Mouse (Mus musculus): ENCODE results near the gene Col4a2. TPM values are rescaled to one million over a fixed set of nuclear protein-coding genes. Genes with fewer than 3 reads are reported as not detected.
A peak's percentile ranks its signal among the peaks of the same experiment; 100 is the strongest.

The Col4a2 gene
- polyA plus RNA-seq, 1 experiment from 2014 or later, result 57.1 TPM

- Histone ChIP-seq H3K4me1 (ENCODE audit: control insufficient read depth, insufficient read depth, low read length) (0 out of 2 replicates have a peak, but pooled peaks cover 5% of the 10 kb centered on the region), H3K4me2 (replicated peaks; ENCODE audit: low read depth, low read length) (no peak overlapping the region), H3K4me3 (ENCODE audit: low read depth, low read length) (no peak overlapping the region), H3K27ac (ENCODE audit: low read length) (no peak overlapping the region), H3K9ac (replicated peaks; ENCODE audit: low read depth, low read length) (no peak overlapping the region), H3K9me3 (ENCODE audit: control insufficient read depth, low read depth, low read length) (no peaks in the 10 kb centered on the region), H3K36me3 (ENCODE audit: control insufficient read depth, insufficient read depth, low read length) (no peaks in the 10 kb centered on the region), H3K27me3 (ENCODE audit: control insufficient read depth, insufficient read depth, low read length) (no peaks in the 10 kb centered on the region)
- ATAC-seq (ENCODE audit: insufficient number of reproducible peaks, insufficient read depth, low FRiP score, low read depth), result no peak
- WGBS, result 81% methylated on average over 4 of the region's 4 CpGs
Observed at GRCm38 (mm10) chr8:11335238-11335637, 22.6 kb downstream of the Col4a2 start.

GRCm38 (mm10) chr8:11336346-11336745 lies 23.7 kb downstream of the Col4a2 start:
- Histone ChIP-seq H3K36me3 (ENCODE audit: control insufficient read depth, insufficient read depth, low read length) (no peaks in the 10 kb centered on the region), H3K4me3 (ENCODE audit: low read depth, low read length) (no peak overlapping the region), H3K9me3 (ENCODE audit: control insufficient read depth, low read depth, low read length) (no peaks in the 10 kb centered on the region), H3K27ac (ENCODE audit: low read length) (no peak overlapping the region), H3K27me3 (ENCODE audit: control insufficient read depth, insufficient read depth, low read length) (no peaks in the 10 kb centered on the region), H3K4me2 (replicated peaks; ENCODE audit: low read depth, low read length) (no peak overlapping the region), H3K9ac (replicated peaks; ENCODE audit: low read depth, low read length) (no peak overlapping the region), H3K4me1 (ENCODE audit: control insufficient read depth, insufficient read depth, low read length) (0 out of 2 replicates have a peak, but pooled peaks cover 5% of the 10 kb centered on the region)
- no peak for ATAC-seq (ENCODE audit: insufficient number of reproducible peaks, insufficient read depth, low FRiP score, low read depth)
- 93% methylated on average over 5 of the region's 5 CpGs for WGBS

- Histone ChIP-seq H3K9ac (replicated peaks; ENCODE audit: low read depth, low read length) (no peak overlapping the region), H3K36me3 (ENCODE audit: control insufficient read depth, insufficient read depth, low read length) (no peaks in the 10 kb centered on the region), H3K4me1 (ENCODE audit: control insufficient read depth, insufficient read depth, low read length) (0 out of 2 replicates have a peak, but pooled peaks cover 5% of the 10 kb centered on the region), H3K9me3 (ENCODE audit: control insufficient read depth, low read depth, low read length) (no peaks in the 10 kb centered on the region), H3K4me3 (ENCODE audit: low read depth, low read length) (no peak overlapping the region), H3K4me2 (replicated peaks; ENCODE audit: low read depth, low read length) (no peak overlapping the region), H3K27ac (ENCODE audit: low read length) (no peak overlapping the region), H3K27me3 (ENCODE audit: control insufficient read depth, insufficient read depth, low read length) (no peaks in the 10 kb centered on the region)
- no peak for ATAC-seq (ENCODE audit: insufficient number of reproducible peaks, insufficient read depth, low FRiP score, low read depth)
- WGBS, result 81% methylated on average over 10 of the region's 10 CpGs
Observed at GRCm38 (mm10) chr8:11337642-11338041, 25.0 kb downstream of the Col4a2 start.

- no peak overlapping the region for H3K27ac ChIP-seq (ENCODE audit: low read length)
- no peak for ATAC-seq (ENCODE audit: insufficient number of reproducible peaks, insufficient read depth, low FRiP score, low read depth)
- H3K27me3 ChIP-seq (ENCODE audit: control insufficient read depth, insufficient read depth, low read length), result no peaks in the 10 kb centered on the region
- H3K9me3 ChIP-seq (ENCODE audit: control insufficient read depth, low read depth, low read length), result no peaks in the 10 kb centered on the region
- H3K9ac ChIP-seq (replicated peaks; ENCODE audit: low read depth, low read length), result no peak overlapping the region
- no peaks in the 10 kb centered on the region for H3K36me3 ChIP-seq (ENCODE audit: control insufficient read depth, insufficient read depth, low read length)
- 0 out of 2 replicates have a peak, but pooled peaks cover 5% of the 10 kb centered on the region for H3K4me1 ChIP-seq (ENCODE audit: control insufficient read depth, insufficient read depth, low read length)
- 82% methylated on average over 9 of the region's 9 CpGs for WGBS
- no peak overlapping the region for H3K4me3 ChIP-seq (ENCODE audit: low read depth, low read length)
- no peak overlapping the region for H3K4me2 ChIP-seq (replicated peaks; ENCODE audit: low read depth, low read length)
Observed at GRCm38 (mm10) chr8:11338507-11338906, 25.9 kb downstream of the Col4a2 start.

GRCm38 (mm10) chr8:11340310-11341110 lies 27.9 kb downstream of the Col4a2 start:
- H3K9ac ChIP-seq (replicated peaks; ENCODE audit: low read depth, low read length), result no peak overlapping the region
- H3K9me3 ChIP-seq (ENCODE audit: control insufficient read depth, low read depth, low read length), result no peaks in the 10 kb centered on the region
- H3K4me3 ChIP-seq (ENCODE audit: low read depth, low read length), result no peak overlapping the region
- H3K4me1 ChIP-seq (ENCODE audit: control insufficient read depth, insufficient read depth, low read length), result 0 out of 2 replicates have a peak, but pooled peaks cover 5% of the 10 kb centered on the region
- H3K4me2 ChIP-seq (replicated peaks; ENCODE audit: low read depth, low read length), result no peak overlapping the region
- WGBS, result 66% methylated on average over 12 of the region's 12 CpGs
- ATAC-seq (ENCODE audit: insufficient number of reproducible peaks, insufficient read depth, low FRiP score, low read depth), result 0 out of 2 replicates have a peak, but pooled peaks have one; percentile 25
- H3K27me3 ChIP-seq (ENCODE audit: control insufficient read depth, insufficient read depth, low read length), result no peaks in the 10 kb centered on the region
- no peaks in the 10 kb centered on the region for H3K36me3 ChIP-seq (ENCODE audit: control insufficient read depth, insufficient read depth, low read length)
- no peak overlapping the region for H3K27ac ChIP-seq (ENCODE audit: low read length)

- WGBS, result 72% methylated on average over 3 of the region's 3 CpGs
- 0 out of 2 replicates have a peak, but pooled peaks cover 5% of the 10 kb centered on the region for H3K4me1 ChIP-seq (ENCODE audit: control insufficient read depth, insufficient read depth, low read length)
- H3K27ac ChIP-seq (ENCODE audit: low read length), result no peak overlapping the region
- no peak overlapping the region for H3K4me2 ChIP-seq (replicated peaks; ENCODE audit: low read depth, low read length)
- H3K27me3 ChIP-seq (ENCODE audit: control insufficient read depth, insufficient read depth, low read length), result no peaks in the 10 kb centered on the region
- no peaks in the 10 kb centered on the region for H3K36me3 ChIP-seq (ENCODE audit: control insufficient read depth, insufficient read depth, low read length)
- no peaks in the 10 kb centered on the region for H3K9me3 ChIP-seq (ENCODE audit: control insufficient read depth, low read depth, low read length)
- ATAC-seq (ENCODE audit: insufficient number of reproducible peaks, insufficient read depth, low FRiP score, low read depth), result no peak
- H3K9ac ChIP-seq (replicated peaks; ENCODE audit: low read depth, low read length), result no peak overlapping the region
- H3K4me3 ChIP-seq (ENCODE audit: low read depth, low read length), result no peak overlapping the region
Observed at GRCm38 (mm10) chr8:11341111-11341566, 28.5 kb downstream of the Col4a2 start.

GRCm38 (mm10) chr8:11344459-11344858 lies 31.9 kb downstream of the Col4a2 start:
- H3K4me2 ChIP-seq (replicated peaks; ENCODE audit: low read depth, low read length), result no peak overlapping the region
- 0 out of 2 replicates have a peak, but pooled peaks cover 2% of the 10 kb centered on the region for H3K4me1 ChIP-seq (ENCODE audit: control insufficient read depth, insufficient read depth, low read length)
- no peak for ATAC-seq (ENCODE audit: insufficient number of reproducible peaks, insufficient read depth, low FRiP score, low read depth)
- no peaks in the 10 kb centered on the region for H3K9me3 ChIP-seq (ENCODE audit: control insufficient read depth, low read depth, low read length)
- no peak overlapping the region for H3K4me3 ChIP-seq (ENCODE audit: low read depth, low read length)
- no peak overlapping the region for H3K27ac ChIP-seq (ENCODE audit: low read length)
- no peak overlapping the region for H3K9ac ChIP-seq (replicated peaks; ENCODE audit: low read depth, low read length)
- no peaks in the 10 kb centered on the region for H3K36me3 ChIP-seq (ENCODE audit: control insufficient read depth, insufficient read depth, low read length)
- 85% methylated on average over 9 of the region's 9 CpGs for WGBS
- no peaks in the 10 kb centered on the region for H3K27me3 ChIP-seq (ENCODE audit: control insufficient read depth, insufficient read depth, low read length)

GRCm38 (mm10) chr8:11346225-11346624 lies 33.6 kb downstream of the Col4a2 start:
- Histone ChIP-seq H3K27ac (ENCODE audit: low read length) (no peak overlapping the region), H3K4me3 (ENCODE audit: low read depth, low read length) (no peak overlapping the region), H3K9me3 (ENCODE audit: control insufficient read depth, low read depth, low read length) (no peaks in the 10 kb centered on the region), H3K27me3 (ENCODE audit: control insufficient read depth, insufficient read depth, low read length) (no peaks in the 10 kb centered on the region), H3K9ac (replicated peaks; ENCODE audit: low read depth, low read length) (no peak overlapping the region), H3K4me2 (replicated peaks; ENCODE audit: low read depth, low read length) (no peak overlapping the region), H3K4me1 (ENCODE audit: control insufficient read depth, insufficient read depth, low read length) (0 out of 2 replicates have a peak, but pooled peaks cover 2% of the 10 kb centered on the region), H3K36me3 (ENCODE audit: control insufficient read depth, insufficient read depth, low read length) (no peaks in the 10 kb centered on the region)
- 69% methylated on average over 10 of the region's 10 CpGs for WGBS
- no peak for ATAC-seq (ENCODE audit: insufficient number of reproducible peaks, insufficient read depth, low FRiP score, low read depth)
